Mouse (Mus musculus): ENCODE measurements at regions not wholly inside any gene's neighbourhood (a gene's known extent, or its start where the extent isn't known, plus 50 kb on each side); places are given as distances from the start of the nearest gene placed in this dataset.

GRCm38 (mm10) chrX:99285611-99286010 lies 149.7 kb downstream of the Efnb1 start:
- TF ChIP-seq CTCF (IDR thresholded peaks at IDR 0.05; ENCODE audit: borderline replicate concordance, control insufficient read depth, extremely low read depth, insufficient read depth, low read length, poor library complexity) (no peak), POLR2A (IDR thresholded peaks at IDR 0.05; ENCODE audit: control insufficient read depth, extremely low read depth, insufficient read depth, low read length, poor library complexity) (no peak)
